Mouse (Mus musculus) G1E (cell line): Measurements from ENCODE around the gene Olr1.

Experiments
- CTCF ChIP-seq: IDR thresholded peaks from 2 replicates; pipeline ENCODE4 v1.5.1; 2012; ENCODE audit warnings: low read depth, low read length, inconsistent platforms, mixed read lengths
- POLR2AphosphoS5 ChIP-seq: IDR thresholded peaks from 2 replicates; pipeline ENCODE4 v1.6.1; 2012; ENCODE audit warnings: low read depth, low read length, inconsistent platforms; ENCODE audit not compliant: insufficient replicate concordance

DNA sequence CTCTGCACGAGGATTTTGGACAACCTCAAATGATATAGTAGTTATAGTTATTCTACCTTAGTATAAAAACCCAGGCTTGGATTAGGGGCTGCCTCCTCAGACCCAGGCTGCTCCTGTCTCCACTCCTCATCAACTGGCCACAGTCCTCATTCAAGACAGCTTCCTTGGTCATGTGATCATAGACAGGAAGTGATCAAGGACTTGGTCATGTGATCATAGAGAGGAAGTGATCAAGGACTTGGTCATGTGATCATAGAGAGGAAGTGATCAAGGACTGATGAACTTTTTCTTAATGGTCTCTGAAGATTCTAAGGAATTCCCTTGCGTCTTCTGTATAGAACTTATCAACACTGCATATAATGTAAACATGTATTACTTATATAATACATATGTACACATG, 40.3 kb upstream of the Olr1 start:
- TF ChIP-seq POLR2AphosphoS5 (no peak), CTCF (no peak)
